Mouse (Mus musculus) effector memory CD4-positive, alpha-beta T cell, adult 7 months (primary cell): ENCODE results near the gene Eif4a1. TPM values are rescaled to one million over a fixed set of nuclear protein-coding genes. Genes with fewer than 3 reads are reported as not detected.

Experiments used
- polyA plus RNA-seq: library from polyadenylated mRNA; unstranded; fragments of 100-300 nt; shearing (Covaris generic); gene quantifications from one replicate; pipeline ENCODE4 v1.2.1, GENCODE M21; 2017

The Eif4a1 gene
- 729 TPM for polyA plus RNA-seq

DNA sequence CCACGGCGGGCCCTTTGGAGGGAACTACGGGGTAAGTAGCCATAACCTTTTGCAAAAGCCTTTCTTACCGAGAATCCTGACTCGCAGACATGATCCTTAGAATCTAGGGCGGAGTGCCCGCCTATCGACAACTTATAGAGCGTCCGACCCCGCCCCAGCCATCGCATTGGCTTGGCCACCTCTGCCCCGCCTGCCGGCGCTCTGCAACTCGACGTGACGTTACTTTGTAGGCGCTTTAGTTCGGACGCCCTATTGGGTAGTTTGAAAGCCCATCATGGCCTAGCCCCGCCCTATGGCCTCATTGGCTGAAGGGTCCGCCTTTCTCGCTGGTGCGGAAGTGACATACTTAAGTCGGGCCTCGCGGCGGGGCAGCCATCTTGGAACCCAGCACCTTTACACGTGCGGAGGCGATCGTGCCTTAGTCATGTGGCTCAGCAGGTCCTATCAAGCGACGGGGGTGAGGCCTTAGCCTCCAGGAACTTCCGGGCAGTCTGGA is at the start of gene Eif4a1:
Gene Eif4a1 (minus strand): TSS at position 213 of the 496 bp plus-strand sequence.

DNA sequence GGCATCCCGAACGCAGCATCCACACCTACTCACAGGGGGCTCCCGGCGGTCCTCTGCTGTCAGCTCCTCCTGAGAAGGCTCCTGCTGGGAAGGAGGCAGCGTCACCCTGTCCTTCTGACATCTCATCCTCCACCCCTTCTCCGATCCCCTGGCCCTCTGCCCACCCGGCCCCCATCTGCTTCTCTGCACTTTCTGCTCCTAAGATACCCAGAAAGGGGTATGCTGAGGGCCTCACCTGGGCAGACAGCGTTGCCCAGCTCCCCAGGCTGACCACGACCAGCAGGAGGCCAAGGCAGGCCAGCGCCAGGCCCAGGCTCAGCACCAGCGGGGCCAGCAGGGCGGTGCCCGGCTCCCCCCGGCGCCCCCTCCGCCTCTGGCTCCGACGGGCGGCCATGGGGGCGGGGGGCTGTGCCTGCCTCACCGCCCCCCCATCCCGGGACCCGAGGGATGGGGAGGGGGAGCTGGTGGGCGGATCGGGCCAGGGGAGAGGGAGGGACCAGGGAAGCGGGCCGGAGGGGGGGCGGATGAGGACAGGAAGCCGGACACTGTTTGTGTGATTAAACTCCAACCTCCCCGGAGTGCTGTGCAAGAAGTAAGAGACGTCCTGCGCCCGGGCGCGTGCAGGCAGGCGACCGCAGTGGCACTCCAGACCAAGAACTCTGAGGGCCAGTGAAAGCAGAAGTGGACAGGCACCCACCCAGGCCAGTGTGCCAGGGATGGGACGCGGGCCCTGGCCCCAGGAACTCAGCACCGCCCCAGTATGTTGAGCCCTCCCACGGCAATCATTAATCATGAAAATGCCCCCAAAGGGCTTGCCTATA is 23.3 kb upstream of the Eif4a1 start, which contains the start of the genes Tnfsf12 and Tnfsfm13:
Gene Tnfsf12 (minus strand): TSS at position 489 of the 821 bp plus-strand sequence.
Gene Tnfsfm13 (minus strand): TSS at position 738 of the 821 bp plus-strand sequence.

DNA sequence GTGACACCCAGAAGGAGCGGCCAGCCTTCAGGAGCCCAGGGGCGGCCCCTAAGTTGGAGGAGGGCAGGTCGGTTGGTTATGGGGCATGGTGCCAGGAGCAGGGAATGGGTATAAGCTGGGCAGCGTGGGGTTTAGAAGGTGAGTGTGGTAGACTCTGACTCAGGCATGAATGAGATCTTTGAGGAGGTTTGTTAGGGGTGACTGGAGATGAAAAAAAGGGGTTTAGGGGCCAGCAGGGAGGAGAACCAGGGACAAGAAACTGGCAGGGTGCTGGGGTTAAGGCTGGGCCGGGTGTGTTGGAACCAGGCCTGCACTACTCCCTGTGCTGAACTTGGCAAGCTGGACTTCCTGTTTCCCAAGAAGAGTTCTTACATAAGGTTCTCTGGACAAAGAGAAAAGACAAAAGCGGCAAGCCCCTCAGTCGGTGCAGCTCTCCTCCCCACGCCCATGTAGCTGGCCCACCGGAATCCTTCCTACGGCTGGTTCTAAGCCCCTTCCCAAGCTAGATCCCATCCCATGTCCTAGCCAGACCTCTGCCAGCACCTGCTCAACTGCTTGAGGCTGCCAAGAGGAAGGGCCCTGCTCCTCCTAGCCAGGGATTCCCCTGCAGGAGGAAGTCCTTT is 13.4 kb upstream of the Eif4a1 start, which contains the start of gene Tnfsf13:
Gene Tnfsf13 (minus strand): TSS at position 259 of the 623 bp plus-strand sequence.

DNA sequence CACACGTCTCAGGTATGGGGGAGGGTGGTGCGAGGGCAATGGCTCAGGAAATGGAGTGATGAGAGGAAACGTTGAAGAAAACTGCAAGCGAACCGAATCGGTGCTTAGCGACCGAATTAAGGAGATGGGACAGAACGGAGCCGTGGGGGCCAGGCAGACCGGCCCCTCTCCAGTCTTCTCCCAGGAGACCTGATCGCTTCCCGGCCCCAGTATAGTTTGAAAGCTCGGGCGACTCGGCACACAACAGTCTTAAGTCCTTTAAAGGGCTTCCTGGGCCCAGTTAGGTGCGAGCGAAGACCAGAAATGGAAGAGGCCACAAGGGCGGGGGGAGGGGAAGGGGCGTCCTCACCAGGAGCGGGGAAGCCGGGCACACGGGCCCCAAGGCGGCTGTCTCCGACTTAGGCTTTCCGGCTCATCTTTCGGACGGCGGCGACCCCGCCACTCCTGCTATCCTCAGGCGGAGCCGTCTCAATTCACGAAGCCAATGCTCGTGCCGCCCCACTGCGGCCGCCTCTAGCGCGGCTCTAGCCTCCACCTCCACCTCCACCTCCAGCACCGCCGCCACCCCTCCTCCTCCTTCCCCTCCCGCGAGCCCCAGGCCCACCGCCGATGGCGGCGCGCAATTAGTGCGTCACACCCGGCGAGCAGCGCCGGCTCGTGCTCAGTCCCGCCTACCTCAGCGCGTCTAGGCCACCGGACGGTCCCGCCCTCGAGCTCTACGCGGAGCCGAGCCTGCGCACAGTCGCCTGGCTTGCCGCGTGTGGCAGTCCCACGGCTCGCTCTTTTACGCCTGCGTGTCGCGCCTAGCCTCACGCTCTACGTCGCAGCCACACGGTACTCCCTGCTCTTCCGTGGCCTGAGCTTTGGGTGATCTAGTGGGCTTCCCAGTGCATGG is 9.3 kb upstream of the Eif4a1 start, which contains the start of gene Senp3:
Gene Senp3 (minus strand): TSS at position 771 of the 895 bp plus-strand sequence.

DNA sequence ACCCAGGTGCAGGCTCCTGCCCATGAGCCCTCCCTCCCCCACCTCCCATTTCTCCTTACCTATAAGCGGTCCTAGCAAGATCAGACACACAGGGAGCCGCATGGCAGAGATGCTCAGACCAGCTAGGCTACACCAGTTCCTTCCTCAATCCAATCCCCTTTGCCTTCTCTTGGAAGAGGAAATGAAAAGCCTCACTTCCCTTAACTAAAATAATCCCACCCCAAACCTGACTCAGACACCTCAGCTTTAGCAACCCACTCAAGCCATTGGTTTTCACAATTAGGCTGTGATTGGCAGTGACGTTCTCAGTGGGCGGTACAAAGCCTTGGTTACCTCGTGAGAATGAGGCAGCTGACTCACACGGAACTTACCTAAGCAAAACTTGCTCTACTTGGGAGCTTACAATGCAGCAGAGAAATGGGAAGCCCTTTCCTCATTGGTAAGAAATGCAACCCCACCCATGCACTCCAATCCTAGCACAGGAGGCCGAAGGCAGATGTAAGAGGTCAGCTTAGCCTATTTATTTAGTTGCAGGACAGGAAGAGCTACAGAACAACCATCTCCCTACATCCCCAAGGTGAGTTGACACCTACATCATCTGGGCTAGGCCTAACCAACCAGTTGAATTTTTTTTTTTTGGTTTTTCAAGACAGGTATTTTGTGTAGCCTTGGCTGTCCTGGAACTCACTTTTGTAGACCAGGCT is 6.1 kb downstream of the Eif4a1 start, which contains the start of gene Cd68:
Gene Cd68 (minus strand): TSS at position 193 of the 704 bp plus-strand sequence.

DNA sequence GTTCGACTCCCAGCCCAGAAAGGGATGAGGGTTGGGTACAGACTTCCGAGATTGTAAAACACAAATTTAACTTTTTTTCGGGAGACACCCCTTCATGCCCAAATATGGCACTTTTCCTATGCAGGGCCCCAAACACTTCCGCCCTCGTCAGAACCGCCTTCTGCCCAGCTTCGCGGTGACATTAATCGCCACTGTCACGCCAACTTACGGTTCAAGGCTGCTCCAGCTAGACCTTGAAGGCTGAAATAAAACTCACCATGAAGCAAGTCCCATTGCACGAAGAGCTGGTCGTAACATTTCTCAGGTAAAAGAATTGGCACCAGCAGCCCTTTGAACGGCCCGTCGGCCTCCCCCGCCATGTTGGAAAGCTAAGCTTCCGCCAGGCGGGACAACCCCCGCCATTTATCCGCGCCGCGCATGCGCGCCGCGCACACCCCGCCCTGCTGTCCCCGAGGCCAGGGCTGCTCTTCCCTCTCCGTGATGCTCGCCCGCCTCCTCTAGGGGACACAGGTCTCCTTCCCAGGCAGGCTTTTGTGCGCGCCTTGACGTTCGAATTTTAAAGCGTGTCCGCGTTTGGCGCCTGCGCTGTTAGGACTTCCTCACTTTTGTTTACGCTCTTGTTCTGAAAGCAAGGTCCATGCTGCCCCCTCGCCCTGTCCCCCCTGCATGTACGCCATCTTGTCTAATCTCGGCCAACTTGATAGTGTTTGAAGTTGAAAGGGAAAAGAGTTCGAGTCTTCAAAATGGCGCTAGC is 9.8 kb downstream of the Eif4a1 start, which contains the start of gene Mpdu1:
Gene Mpdu1 (minus strand): TSS at position 430 of the 754 bp plus-strand sequence.

DNA sequence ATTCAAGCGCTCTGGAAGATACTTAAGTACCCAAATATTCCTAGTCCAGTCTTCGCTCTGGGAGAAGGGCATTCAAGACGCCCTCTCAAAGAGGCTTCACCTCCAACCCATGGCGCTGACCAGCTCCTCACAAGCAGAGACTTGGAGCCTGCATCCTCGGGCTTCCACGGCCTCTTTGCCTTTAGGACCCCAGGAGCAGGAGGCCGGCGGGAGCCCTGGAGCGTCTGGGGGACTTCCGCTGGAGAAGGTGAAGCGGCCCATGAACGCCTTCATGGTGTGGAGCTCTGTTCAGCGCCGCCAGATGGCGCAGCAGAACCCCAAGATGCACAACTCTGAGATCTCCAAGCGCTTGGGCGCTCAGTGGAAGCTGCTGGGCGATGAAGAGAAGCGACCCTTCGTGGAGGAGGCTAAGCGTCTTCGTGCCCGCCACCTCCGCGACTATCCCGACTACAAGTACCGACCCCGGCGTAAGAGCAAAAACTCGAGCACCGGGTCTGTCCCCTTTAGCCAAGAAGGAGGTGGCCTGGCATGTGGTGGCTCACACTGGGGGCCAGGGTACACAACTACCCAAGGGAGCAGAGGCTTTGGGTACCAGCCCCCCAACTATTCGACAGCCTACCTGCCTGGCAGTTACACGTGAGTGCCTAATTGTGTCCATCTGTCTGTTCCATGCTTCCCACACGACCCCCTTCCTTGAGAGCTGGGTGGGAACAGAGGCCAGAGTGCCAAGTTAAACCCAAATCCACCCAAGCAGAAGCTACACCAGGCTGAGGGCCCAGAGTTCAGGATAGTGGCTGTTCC is 16.8 kb downstream of the Eif4a1 start, which contains the start of gene Sox15:
Gene Sox15 (plus strand): TSS at position 51 of the 801 bp plus-strand sequence.

DNA sequence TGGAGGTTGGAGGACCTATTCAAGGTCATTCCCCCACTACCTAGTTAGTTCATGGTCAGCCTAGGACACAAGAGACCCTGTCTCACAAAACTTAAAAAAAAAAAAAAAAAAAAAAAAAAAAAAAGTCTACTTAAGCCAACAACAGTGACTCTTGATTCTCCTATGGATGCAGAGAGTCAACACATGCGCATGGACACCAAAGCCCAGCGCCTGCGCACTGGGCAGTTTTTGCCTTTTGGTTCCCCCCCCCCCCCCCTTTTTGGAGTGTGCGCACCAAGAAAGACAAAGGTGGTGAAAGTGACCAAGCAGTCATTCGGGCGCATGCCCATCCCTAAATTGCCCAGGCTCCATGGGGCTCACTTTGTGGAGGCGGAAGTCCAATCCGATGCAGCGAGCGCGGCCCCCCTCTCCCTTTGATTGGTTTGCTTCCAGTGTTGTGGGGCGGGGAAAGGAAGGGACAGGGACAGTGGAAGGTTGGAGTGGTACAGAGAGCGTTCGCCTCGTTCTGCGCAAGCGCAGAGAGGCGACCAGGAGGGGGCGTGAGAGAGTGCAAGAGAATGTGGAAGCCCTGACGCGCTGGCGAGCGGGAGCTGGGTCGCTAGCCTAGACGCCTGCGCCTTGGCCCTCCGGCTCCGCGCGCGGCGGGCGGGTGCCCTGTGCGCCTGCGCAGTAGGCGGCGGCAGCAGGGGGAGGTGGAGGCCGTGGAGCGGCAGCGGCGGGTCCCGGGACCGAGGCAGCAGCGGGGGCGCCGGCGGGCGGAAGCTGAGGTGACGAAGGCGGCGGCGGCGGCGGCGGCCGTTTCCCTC is 39.7 kb downstream of the Eif4a1 start, which contains the start of gene Fxr2:
Gene Fxr2 (plus strand): TSS at position 707 of the 806 bp plus-strand sequence.

DNA sequence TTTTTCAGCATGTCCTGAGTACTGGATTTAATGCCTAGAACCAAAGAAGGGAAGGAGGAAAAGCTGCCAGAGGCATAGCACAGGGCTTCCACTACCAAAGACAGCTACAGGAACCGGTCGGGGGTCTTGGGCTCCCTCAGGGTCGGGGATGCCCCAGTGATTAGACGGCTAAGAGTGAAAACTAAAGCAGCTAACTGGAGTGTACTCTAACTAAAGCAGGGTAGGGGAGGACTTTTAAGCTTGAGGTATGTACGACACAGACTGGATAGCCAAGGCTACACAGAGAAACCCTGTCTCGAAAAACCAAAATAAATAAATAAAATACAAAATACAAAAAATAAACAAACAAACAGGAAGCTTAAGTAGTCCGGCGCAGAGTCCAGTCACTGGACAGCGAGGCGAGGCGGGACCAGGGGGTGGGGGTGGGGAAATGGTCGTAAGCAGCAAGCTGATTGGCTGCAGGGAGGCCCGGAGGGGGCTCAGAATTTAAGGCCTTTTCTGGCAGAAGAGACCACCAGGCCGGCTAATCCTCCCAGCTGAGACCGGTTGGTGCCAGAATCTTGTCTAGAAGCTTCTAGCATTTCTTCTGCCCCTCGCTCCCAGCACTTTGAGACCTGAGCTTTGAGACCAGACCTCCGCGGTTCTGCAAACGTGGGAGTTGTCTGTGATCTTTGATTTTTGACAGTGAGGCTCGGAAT is 50.5 kb downstream of the Eif4a1 start, which contains the start of gene Sat2:
Gene Sat2 (plus strand): TSS at position 454 of the 698 bp plus-strand sequence.

DNA sequence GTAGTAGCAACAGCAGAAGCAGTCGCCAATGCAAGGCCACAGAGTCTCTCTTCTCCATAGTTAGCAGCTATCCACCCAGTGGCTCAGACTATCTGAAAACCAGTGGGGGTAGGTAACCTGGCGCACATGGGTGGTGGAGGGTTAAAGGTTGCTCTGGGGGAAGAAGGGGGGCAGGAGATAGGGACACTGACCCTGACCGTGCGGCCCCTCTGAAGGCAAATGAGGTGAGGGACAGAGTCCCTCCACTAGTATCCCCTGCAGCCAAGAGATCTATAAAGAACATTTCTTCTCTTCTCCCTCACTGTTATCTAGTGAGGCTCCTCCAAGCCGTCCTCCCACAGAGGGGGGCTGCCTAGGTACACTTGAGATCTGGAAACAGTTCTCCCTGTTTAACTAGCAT is 54.4 kb downstream of the Eif4a1 start, which contains the start of gene Shbg:
Gene Shbg (minus strand): TSS at position 101 of the 400 bp plus-strand sequence.

Other genes starting within 250 kb of the Eif4a1 start
- 0.16 TPM for gene Dnah2, start 123.3 kb downstream of the Eif4a1 start, polyA plus RNA-seq
- not detected for gene Efnb3, start 112.2 kb downstream of the Eif4a1 start, polyA plus RNA-seq
- 13.1 TPM for gene Wrap53, start 92.2 kb downstream of the Eif4a1 start, polyA plus RNA-seq
- 204 TPM for gene Trp53, start 92.1 kb downstream of the Eif4a1 start, polyA plus RNA-seq
- gene Atp1b2, start 66.5 kb downstream of the Eif4a1 start, polyA plus RNA-seq: not detected
- 0.68 TPM for gene Shbg, start 54.5 kb downstream of the Eif4a1 start, polyA plus RNA-seq
- 0.59 TPM for gene Sat2, start 50.4 kb downstream of the Eif4a1 start, polyA plus RNA-seq
- 73.0 TPM for gene Fxr2, start 39.4 kb downstream of the Eif4a1 start, polyA plus RNA-seq
- 0.76 TPM for gene Sox15, start 17.1 kb downstream of the Eif4a1 start, polyA plus RNA-seq
- 44.5 TPM for gene Mpdu1, start 9.8 kb downstream of the Eif4a1 start, polyA plus RNA-seq
- gene Cd68, start 6.3 kb downstream of the Eif4a1 start, polyA plus RNA-seq: 3.9 TPM
- 29.6 TPM for gene Senp3, start 9.7 kb upstream of the Eif4a1 start, polyA plus RNA-seq
- gene Tnfsf13, start 13.4 kb upstream of the Eif4a1 start, polyA plus RNA-seq: not detected
- not detected for gene Tnfsf12, start 23.4 kb upstream of the Eif4a1 start, polyA plus RNA-seq
- not detected for gene Tnfsfm13, start 23.7 kb upstream of the Eif4a1 start, polyA plus RNA-seq
- 51.9 TPM for gene Polr2a, start 86.2 kb upstream of the Eif4a1 start, polyA plus RNA-seq
- gene Slc35g3, start 89.5 kb upstream of the Eif4a1 start, polyA plus RNA-seq: 0.26 TPM
- 4.2 TPM for gene Zbtb4, start 93.5 kb upstream of the Eif4a1 start, polyA plus RNA-seq
- gene Chrnb1, start 123.5 kb upstream of the Eif4a1 start, polyA plus RNA-seq: 0.52 TPM
- not detected for gene Fgf11, start 129.4 kb upstream of the Eif4a1 start, polyA plus RNA-seq
- gene Tmem102, start 133.2 kb upstream of the Eif4a1 start, polyA plus RNA-seq: not detected
- 0.16 TPM for gene Gm39566, start 142.9 kb upstream of the Eif4a1 start, polyA plus RNA-seq
- gene Spem2, start 146.0 kb upstream of the Eif4a1 start, polyA plus RNA-seq: 0.39 TPM
- gene Spem1, start 149.8 kb upstream of the Eif4a1 start, polyA plus RNA-seq: not detected
- gene Nlgn2, start 165.4 kb upstream of the Eif4a1 start, polyA plus RNA-seq: 0.15 TPM
- 44.3 TPM for gene Tmem256, start 166.1 kb upstream of the Eif4a1 start, polyA plus RNA-seq
- gene Plscr3, start 174.0 kb upstream of the Eif4a1 start, polyA plus RNA-seq: 8.5 TPM
- gene Tnk1, start 186.3 kb upstream of the Eif4a1 start, polyA plus RNA-seq: 0.27 TPM
- not detected for gene Tmem95, start 205.6 kb upstream of the Eif4a1 start, polyA plus RNA-seq
- gene Kctd11, start 209.0 kb upstream of the Eif4a1 start, polyA plus RNA-seq: 0.95 TPM
- 485 TPM for gene Acap1, start 223.1 kb upstream of the Eif4a1 start, polyA plus RNA-seq
- 1.6 TPM for gene 2810408A11Rik, start 228.6 kb upstream of the Eif4a1 start, polyA plus RNA-seq
- 7.3 TPM for gene Neurl4, start 228.6 kb upstream of the Eif4a1 start, polyA plus RNA-seq
- gene Gps2, start 241.5 kb upstream of the Eif4a1 start, polyA plus RNA-seq: 235 TPM
- 1,038 TPM for gene Eif5a, start 249.5 kb upstream of the Eif4a1 start, polyA plus RNA-seq